Mouse (Mus musculus): Measurements from ENCODE around the gene Sf3b4. TPM values are rescaled to one million over a fixed set of nuclear protein-coding genes. Genes with fewer than 3 reads are reported as not detected.
"Not testable (repeated sequence)": the region's sequence is repeated elsewhere in the genome, so short reads cannot be mapped to it uniquely, and the experiment has no call there.

Sf3b4 gene
- polyA plus RNA-seq, 1 experiment from 2014 or later = 68.9 TPM

DNA sequence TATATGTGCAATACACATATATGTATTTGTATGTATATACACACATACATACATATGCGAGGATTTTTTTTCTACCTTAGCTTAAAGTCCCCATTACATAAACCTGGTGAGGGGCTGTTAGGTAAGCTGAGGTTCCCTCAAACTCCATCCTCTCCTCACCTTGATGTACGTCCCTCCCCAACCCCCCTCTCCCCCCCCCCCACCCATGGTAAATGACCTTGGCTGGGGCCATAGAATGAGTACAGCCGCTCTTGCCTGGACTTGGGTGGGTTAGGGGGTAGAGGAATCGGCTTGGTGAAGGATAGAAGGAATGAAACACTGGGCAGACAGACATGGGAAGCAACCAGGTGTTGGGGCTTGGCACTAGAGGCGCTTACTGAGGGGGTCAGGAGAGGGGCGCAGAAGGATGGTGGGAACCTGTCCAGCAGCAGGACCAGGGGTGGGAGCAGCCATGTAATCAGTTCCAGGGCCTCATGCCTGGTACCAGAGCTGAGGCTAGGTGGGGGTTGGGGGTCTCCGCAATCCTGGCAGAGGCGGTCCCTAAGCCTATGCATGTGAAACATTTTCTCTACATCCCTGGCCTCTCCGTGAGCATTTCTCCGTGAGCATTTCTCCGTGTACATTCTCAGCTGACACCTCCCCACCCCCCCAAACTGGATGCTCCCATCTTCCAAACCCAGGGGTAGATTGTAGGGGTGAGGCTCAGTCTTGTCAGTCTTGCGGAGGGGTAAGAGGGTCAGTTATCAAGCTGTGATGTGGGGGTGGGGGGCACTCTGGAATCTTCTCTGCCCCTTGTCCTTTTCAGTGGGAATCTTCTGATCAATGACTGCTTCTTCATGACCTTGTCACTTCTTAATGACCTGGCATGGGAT lies 9.6 kb downstream of the Sf3b4 start:
- Histone ChIP-seq H3K79me2 (ENCODE audit: inconsistent target) (no peaks in the 10 kb centered on the region), H3K4me3 (ENCODE audit: inconsistent target) (no peak overlapping the region), H3K36me3 (ENCODE audit: inconsistent target) (peaks cover 14% of the 10 kb centered on the region), H3K27ac (no peak overlapping the region)
- 88% methylated on average over 11 of the region's 12 CpGs for WGBS (ENCODE audit: missing documents)

DNA sequence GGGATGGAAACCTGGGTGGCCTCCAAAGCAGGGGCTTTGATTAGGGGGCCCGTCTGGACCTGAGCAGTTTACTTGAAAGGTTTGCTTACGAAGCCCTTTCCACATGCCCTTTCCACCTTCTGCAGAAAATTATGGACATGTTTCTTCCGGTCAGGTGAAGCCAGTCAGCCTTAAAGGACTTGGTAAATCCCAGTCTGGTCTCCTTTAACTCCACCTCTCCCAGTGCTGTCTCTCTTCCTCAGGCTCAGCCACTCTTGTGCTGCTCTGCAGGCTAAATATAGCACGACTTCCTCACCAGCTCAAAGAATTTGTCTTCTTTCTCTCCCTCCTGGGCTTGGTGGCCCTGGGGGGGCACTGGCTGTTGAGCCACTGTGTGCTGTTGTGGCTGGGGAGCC lies 10.2 kb downstream of the Sf3b4 start:
- Histone ChIP-seq H3K4me3 (ENCODE audit: inconsistent target) (no peak overlapping the region), H3K27ac (no peak overlapping the region), H3K79me2 (ENCODE audit: inconsistent target) (no peaks in the 10 kb centered on the region), H3K36me3 (ENCODE audit: inconsistent target) (peaks cover 13% of the 10 kb centered on the region)
- 43% methylated on average over 4 of the region's 4 CpGs for WGBS (ENCODE audit: missing documents)

DNA sequence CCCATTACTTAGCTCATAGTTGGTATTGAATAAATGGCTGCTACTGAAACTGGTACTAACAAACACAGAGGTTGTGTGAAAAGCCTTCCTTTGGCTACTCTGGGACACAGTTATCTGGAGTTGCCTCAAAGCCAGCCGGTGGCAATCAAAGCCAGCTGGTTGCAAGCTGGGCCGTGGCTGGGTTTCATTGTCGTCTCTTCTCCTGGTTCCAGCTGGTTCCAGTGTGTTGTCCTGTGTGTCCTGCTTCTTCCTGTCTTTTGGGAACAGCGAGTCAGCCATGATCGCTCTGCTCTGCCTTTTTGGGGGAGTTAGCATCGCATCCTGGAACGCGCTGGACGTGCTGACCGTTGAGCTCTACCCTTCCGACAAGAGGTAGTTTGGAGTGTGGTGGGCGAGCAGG lies 20.8 kb downstream of the Sf3b4 start:
- no peak overlapping the region for H3K27ac ChIP-seq
- 96% methylated on average over 11 of the region's 12 CpGs for WGBS (ENCODE audit: missing documents)
- no peaks in the 10 kb centered on the region for H3K79me2 ChIP-seq (ENCODE audit: inconsistent target)
- H3K4me3 ChIP-seq (ENCODE audit: inconsistent target) = no peak overlapping the region
- H3K36me3 ChIP-seq (ENCODE audit: inconsistent target) = no peaks in the 10 kb centered on the region

DNA sequence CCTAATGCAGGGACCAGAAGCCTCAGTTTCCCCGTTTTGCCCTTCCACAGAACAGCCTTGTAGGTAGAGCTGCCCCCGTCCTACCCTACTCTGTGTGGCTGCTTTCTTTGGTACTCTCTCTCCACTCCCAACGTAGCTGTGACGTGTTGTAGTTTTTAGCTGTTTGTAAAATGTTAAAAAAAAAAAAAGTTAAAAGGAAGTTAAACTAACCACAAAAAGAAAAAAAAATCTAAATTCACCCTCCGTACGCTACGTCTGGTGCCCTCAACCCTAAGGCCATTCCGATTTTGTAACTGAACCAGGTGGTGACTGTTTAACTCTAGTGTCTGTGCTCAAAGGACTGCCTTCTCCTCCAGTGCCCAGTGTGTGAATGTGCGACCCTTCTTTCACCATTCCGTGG lies 22.8 kb downstream of the Sf3b4 start:
- H3K4me3 ChIP-seq (ENCODE audit: inconsistent target) = no peak overlapping the region
- H3K36me3 ChIP-seq (ENCODE audit: inconsistent target) = no peaks in the 10 kb centered on the region
- H3K27ac ChIP-seq = no peak overlapping the region
- no peaks in the 10 kb centered on the region for H3K79me2 ChIP-seq (ENCODE audit: inconsistent target)
- 36% methylated on average over 10 of the region's 10 CpGs for WGBS (ENCODE audit: missing documents)

DNA sequence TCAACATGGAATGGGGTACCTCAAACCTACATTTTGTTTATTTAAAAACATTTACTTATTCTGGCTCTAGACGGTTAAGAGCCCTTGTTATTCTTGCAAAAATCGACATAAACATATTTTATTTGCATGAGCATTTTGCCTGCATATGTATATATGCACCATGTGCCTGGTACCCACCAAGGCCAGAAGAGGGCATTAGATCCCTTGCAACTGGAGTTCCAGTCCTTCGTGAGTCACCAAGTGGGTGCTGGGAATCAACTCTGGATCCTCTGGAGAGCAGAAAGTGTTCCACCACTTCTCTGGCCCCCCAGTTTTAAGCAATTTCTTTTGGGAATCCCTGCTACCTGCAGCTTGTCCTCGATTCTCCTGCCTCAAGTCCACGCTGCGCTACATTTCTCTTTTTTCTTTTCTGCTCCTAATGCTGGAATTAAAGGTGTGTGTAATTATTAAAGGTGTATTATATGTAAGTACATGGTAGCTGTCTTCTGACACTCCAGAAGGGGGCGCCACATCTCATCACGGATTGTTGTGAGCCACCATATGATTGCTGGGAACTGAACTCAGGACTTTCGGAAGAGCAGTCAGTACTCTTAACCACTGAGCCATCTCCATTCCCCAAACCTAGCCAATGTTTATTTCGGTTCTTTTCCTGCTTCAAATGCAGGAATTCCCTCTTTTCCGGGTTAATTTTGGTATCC lies 23.6 kb downstream of the Sf3b4 start:
- H3K36me3 ChIP-seq (ENCODE audit: inconsistent target) = no peaks in the 10 kb centered on the region

DNA sequence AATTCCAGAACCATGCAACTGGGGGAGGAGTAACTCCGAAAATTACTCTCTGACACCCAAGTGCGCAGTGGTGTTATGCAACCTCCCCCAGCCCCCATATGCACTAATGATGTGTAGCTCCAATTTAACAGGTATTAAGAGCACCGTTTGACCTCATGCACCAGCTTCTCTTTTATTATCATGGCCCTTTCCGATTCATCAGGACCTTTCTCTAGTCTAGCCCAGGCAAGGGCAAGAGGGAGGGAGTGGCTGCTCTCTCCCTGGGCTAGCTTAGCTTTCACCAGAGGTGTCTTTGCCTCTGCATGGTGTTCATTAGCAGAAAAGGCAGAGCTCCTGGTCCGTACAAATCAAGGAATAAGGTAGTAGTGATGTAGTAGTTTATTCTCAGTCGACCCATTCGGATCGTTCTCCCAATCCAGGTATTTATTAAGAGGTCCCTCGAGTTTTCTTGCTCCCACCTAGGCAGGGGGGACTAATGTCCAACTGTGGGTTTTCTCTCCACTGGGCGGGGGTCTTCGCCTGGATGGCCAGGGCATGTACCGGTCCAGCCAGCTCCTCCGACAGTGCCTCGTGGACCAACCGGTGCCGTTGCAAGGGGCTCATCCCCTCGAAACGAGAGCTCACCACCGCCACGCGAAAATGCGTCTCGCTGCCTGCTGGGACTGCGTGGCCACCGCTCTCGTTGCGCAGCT lies 24.5 kb downstream of the Sf3b4 start:
- H3K36me3 ChIP-seq (ENCODE audit: inconsistent target) = no peaks in the 10 kb centered on the region
- H3K79me2 ChIP-seq (ENCODE audit: inconsistent target) = no peaks in the 10 kb centered on the region
- peak overlapping the region; percentile 77; the same call in 1 of the 2 replicates for H3K27ac ChIP-seq
- peak overlapping the region; percentile 74 for H3K4me3 ChIP-seq (ENCODE audit: inconsistent target)
- 19% methylated on average over 27 of the region's 27 CpGs for WGBS (ENCODE audit: missing documents)

More for the DNA sequence above, 23.6 kb downstream of the Sf3b4 start:
- 92% methylated on average over 11 of the region's 11 CpGs for WGBS (ENCODE audit: missing documents)
- Histone ChIP-seq H3K4me3 (ENCODE audit: inconsistent target) (no peak overlapping the region), H3K79me2 (ENCODE audit: inconsistent target) (no peaks in the 10 kb centered on the region), H3K27ac (no peak overlapping the region)

DNA sequence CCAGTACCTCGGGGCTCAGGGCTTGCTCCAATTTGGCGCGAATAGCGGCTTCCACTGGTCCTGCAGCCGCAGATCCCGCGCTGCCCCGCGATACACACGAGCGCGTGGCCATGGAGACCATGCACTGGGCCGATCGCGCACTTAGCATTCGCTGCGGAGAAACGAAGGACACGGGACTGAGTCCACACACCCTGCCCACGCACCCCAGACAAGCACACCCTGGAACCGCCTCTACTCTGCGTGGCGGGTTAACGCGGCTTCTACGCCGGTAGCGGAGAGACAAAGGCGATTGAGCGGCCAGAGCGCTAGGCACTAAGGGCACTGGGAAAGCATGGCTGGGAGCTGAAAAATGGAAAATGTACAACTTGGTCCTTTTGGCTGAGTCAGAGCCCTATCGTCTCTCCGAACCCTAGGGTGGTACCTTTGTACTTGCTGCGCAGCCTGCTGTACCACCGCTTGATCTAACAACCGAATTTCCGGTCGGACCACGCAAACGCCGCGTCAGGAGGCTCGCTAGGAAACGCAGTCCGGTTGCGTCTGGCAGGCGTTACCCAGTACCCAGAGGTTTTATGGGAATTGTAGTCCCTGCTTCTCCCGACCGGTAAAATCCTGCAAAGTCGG lies 25.1 kb downstream of the Sf3b4 start:
- WGBS (ENCODE audit: missing documents) = under 1% methylated on average over 50 of the region's 50 CpGs
- H3K27ac ChIP-seq = peak overlapping the region; percentile 77
- H3K4me3 ChIP-seq (ENCODE audit: inconsistent target) = peak overlapping the region; percentile 74
- H3K79me2 ChIP-seq (ENCODE audit: inconsistent target) = no peaks in the 10 kb centered on the region
- no peaks in the 10 kb centered on the region for H3K36me3 ChIP-seq (ENCODE audit: inconsistent target)

DNA sequence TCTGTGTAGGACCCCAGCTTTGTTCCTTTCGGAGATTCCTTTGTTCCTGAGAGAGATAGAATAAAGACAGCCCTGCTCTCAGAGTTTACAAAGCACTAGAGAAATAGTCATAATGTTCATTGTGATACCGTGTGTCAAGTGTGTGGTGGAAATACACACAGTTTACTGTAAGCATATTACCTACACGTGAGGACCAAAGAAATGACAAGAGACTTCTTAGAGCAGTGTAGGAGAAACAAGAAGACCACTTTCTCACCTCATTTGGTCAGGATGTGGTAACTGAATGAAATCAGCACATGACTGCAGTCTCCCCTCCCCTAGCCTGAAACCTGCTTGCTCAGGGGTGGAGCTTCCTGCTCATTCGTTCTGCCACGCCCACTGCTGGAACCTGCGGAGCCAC lies 26.0 kb downstream of the Sf3b4 start:
- peak overlapping the region; percentile 74; the same call in 1 of the 2 replicates for H3K4me3 ChIP-seq (ENCODE audit: inconsistent target)
- no peak overlapping the region for H3K27ac ChIP-seq
- H3K36me3 ChIP-seq (ENCODE audit: inconsistent target) = no peaks in the 10 kb centered on the region
- 12% methylated on average over 3 of the region's 6 CpGs for WGBS (ENCODE audit: missing documents)
- H3K79me2 ChIP-seq (ENCODE audit: inconsistent target) = no peaks in the 10 kb centered on the region

DNA sequence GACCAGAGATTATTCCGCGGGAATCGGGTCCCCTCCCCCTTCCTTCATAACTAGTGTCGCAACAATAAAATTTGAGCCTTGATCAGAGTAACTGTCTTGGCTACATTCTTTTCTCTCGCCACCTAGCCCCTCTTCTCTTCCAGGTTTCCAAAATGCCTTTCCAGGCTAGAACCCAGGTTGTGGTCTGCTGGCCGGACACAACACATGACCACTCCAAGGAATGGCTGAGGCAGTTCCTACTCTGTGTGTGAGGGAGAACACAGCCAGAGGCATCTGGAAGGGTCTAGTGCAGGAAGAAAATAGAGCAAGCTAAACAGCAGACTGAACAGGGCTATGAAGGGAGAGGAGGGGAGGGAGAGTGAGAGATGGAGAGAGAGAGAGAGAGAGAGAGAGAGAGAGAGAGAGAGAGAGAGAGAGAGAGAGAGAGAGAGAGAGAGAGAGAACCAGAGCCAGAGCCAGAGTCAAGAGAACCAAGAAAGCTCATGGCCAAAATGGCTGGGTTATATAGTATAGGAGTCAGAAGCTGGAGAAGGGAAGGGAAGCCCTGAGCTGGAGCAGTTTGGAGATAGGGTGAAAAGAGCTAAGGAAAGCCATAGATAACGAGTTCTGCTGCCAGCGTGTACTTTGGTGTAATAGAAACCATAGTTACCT lies 26.6 kb downstream of the Sf3b4 start:
- H3K27ac ChIP-seq; H3K79me2 ChIP-seq (ENCODE audit: inconsistent target); H3K36me3 ChIP-seq (ENCODE audit: inconsistent target); H3K4me3 ChIP-seq (ENCODE audit: inconsistent target): not testable (repeated sequence)
- WGBS (ENCODE audit: missing documents) = 74% methylated on average over 3 of the region's 8 CpGs

DNA sequence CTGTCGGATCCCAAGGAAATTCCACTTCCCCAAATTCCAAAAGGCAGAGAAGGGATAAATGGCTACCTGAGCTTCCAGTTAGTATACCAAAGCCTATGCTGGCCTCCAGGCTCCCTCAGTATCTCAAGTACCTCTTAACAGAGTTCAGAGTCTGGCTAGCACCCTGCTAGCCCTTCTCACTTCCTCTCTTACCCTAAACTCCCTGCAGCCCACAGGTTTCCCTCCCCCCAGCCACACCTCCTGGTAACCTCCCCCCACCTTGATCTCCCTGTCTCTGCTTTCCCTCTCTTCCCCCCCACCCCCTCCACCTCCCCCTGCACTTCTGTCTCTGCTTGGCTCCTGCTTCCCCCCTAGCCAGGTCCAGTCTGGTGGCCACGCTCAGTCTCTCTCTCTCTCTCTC lies 27.6 kb downstream of the Sf3b4 start:
- H3K79me2 ChIP-seq (ENCODE audit: inconsistent target) = no peaks in the 10 kb centered on the region
- H3K4me3 ChIP-seq (ENCODE audit: inconsistent target) = no peak overlapping the region
- 64% methylated on average over 1 of the region's 2 CpGs for WGBS (ENCODE audit: missing documents)
- H3K36me3 ChIP-seq (ENCODE audit: inconsistent target) = no peaks in the 10 kb centered on the region
- no peak overlapping the region for H3K27ac ChIP-seq

DNA sequence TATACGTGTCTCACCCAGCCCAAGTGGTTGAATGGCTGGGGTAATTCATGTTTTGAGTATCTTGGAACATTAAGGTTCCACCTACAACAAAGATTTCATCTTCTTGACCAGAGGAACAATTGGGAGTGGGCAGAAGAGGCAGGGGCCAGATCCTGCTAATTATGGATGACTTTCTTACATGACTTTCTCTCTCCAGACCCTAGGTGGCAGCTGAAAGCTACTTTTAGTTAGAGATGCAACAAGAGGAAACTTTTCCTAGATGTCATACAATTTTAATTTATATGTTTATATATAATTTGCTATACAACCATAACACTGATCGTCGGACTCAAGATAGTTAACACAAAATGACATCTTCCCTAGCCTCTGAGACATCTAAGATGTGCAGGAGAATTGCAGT lies 35.7 kb downstream of the Sf3b4 start:
- WGBS (ENCODE audit: missing documents) = 76% methylated on average over 3 of the region's 3 CpGs
- H3K4me3 ChIP-seq (ENCODE audit: inconsistent target) = no peak overlapping the region
- no peak overlapping the region for H3K27ac ChIP-seq
- no peaks in the 10 kb centered on the region for H3K79me2 ChIP-seq (ENCODE audit: inconsistent target)
- H3K36me3 ChIP-seq (ENCODE audit: inconsistent target) = no peaks in the 10 kb centered on the region

DNA sequence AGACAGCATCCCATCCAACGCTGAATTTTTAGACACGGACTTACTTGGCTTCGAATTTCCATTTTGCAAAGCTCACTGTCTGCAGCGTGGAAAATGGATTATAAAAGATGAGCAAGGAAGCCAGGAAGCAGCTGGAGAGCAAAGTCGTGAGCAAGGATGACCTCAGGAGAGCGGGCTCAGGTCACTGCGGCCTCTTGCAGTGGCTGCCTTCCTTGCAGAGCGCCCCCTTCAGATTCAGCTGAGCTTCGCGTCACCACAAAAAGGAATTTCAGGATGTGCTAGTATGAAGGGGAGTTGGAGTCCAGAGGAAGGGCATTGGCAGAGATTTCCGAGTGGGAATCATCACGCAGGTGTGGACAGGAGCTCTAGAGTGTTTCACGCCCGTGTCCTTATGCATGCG lies 37.1 kb downstream of the Sf3b4 start:
- H3K4me3 ChIP-seq (ENCODE audit: inconsistent target) = no peak overlapping the region
- H3K27ac ChIP-seq = no peak overlapping the region
- H3K36me3 ChIP-seq (ENCODE audit: inconsistent target) = no peaks in the 10 kb centered on the region
- no peaks in the 10 kb centered on the region for H3K79me2 ChIP-seq (ENCODE audit: inconsistent target)
- 56% methylated on average over 15 of the region's 15 CpGs for WGBS (ENCODE audit: missing documents)

DNA sequence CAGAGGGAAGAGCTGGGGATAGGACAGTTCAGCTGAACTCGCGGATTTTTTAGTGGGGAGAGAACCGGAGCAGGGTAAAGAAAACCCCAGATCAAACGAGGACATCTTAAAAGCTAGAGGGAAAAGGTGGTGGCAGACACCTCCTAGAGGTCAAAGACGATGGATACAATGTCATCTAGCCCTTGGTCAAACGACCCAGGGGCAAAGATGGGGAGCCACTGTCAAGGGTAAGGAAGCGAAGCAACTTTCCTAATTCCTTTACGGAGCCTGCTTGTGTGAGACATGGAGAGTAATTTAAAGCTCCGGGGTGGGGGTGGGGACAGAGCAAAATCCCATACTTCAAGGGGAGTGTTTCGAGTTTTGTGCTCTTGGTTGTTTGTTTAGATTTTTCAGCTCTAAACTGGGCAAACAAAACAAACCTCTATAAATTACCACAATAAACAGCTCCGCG lies 47.1 kb downstream of the Sf3b4 start:
- WGBS (ENCODE audit: missing documents) = under 1% methylated on average over 12 of the region's 12 CpGs

DNA sequence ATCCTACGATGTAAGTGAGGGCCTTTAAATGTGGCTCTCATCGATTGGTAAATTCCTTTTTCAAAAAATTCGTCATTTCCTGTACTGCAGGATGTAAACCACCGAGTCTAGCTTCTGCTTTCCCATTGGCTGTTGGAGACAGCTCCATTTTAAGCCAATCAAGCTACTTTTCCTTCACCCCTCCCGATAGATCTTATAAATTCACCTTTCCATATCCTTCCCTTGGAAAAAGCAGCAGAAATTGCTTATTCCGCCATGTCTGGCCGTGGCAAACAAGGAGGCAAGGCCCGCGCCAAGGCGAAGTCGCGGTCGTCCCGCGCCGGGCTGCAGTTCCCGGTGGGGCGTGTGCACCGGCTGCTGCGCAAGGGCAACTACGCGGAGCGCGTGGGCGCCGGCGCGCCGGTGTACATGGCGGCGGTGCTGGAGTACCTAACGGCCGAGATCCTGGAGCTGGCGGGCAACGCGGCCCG lies 47.6 kb downstream of the Sf3b4 start, which contains the start of the genes Bola1 and Hist2h2ab:
Gene Bola1, minus strand, starts transcription at position 49 of the 470 bp plus-strand sequence.
Gene Hist2h2ab, plus strand, starts transcription at position 205 of the 470 bp plus-strand sequence.
- 0% methylated on average over 31 of the region's 37 CpGs for WGBS (ENCODE audit: missing documents)

More for the DNA sequence above, 47.1 kb downstream of the Sf3b4 start:
- Histone ChIP-seq H3K27ac (peak overlapping the region; percentile 95), H3K36me3 (ENCODE audit: inconsistent target) (no peaks in the 10 kb centered on the region), H3K79me2 (ENCODE audit: inconsistent target) (peaks cover 27% of the 10 kb centered on the region), H3K4me3 (ENCODE audit: inconsistent target) (peak overlapping the region; percentile 74)

More for the DNA sequence above, 47.6 kb downstream of the Sf3b4 start, which contains the start of the genes Bola1 and Hist2h2ab:
- Histone ChIP-seq H3K36me3 (ENCODE audit: inconsistent target) (no peaks in the 10 kb centered on the region), H3K79me2 (ENCODE audit: inconsistent target) (peaks cover 31% of the 10 kb centered on the region), H3K4me3 (ENCODE audit: inconsistent target) (peak within 1 kb of the TSS; percentile 74), H3K27ac (peak within 1 kb of the TSS; percentile 95)
